Mouse (Mus musculus) midbrain, embryonic 15.5 days (tissue): ENCODE measurements around the gene Frmd6. TPM values are rescaled to one million over a fixed set of nuclear protein-coding genes. Genes with fewer than 3 reads are reported as not detected.

Experiments used
- ATAC-seq: fragments of 200-750 bp; cut with Nextera tagmentation; replicated peaks from 2 replicates; pipeline ENCODE4 v1.8.0; 2017; ENCODE audit warnings: moderate TSS enrichment
- H3K27ac ChIP-seq: fragments of 300-500 bp; sonication (generic); 2 replicates; pipeline ENCODE4 v1.5.1; 2015; ENCODE audit warnings: mild to moderate bottlenecking, inconsistent platforms
- H3K27me3 ChIP-seq: fragments of 300-500 bp; sonication (generic); replicated peaks from 2 replicates; pipeline ENCODE4 v1.6.1; 2015; ENCODE audit warnings: inconsistent platforms
- H3K36me3 ChIP-seq: fragments of 300-500 bp; sonication (generic); replicated peaks from 2 replicates; pipeline ENCODE4 v1.6.1; 2015; ENCODE audit warnings: inconsistent platforms
- H3K4me1 ChIP-seq: fragments of 300-500 bp; sonication (generic); 2 replicates; pipeline ENCODE4 v1.6.1; 2015; ENCODE audit warnings: inconsistent platforms
- H3K4me2 ChIP-seq: fragments of 300-500 bp; sonication (generic); 2 replicates; pipeline ENCODE4 v1.6.1; 2015; ENCODE audit warnings: inconsistent platforms, mild to moderate bottlenecking, moderate library complexity
- H3K4me3 ChIP-seq: fragments of 300-500 bp; sonication (generic); 2 replicates; pipeline ENCODE4 v1.5.1; 2015; ENCODE audit warnings: mild to moderate bottlenecking, inconsistent platforms
- H3K9ac ChIP-seq: fragments of 300-500 bp; sonication (generic); 2 replicates; pipeline ENCODE4 v1.6.1; 2015; ENCODE audit warnings: mild to moderate bottlenecking, inconsistent platforms
- H3K9me3 ChIP-seq: fragments of 300-500 bp; sonication (generic); 2 replicates; pipeline ENCODE4 v1.6.1; 2016; ENCODE audit warnings: inconsistent platforms
- WGBS: fragments of 180-500 bp; shearing (Covaris S2); methylation state at CpG from one replicate; pipeline ENCODE4 v1.1.7; 2015; ENCODE audit warnings: mixed read lengths; 5-methylcytosine and 5-hydroxymethylcytosine counted together
- polyA plus RNA-seq: library from polyadenylated mRNA; unstranded; fragments of >200 nt; fragmentation: Nextera tagmentation; extraction: Ambion mirVana; gene quantifications from 2 replicates; pipeline ENCODE4 v1.2.1, GENCODE M21; 2015

Gene Frmd6
- polyA plus RNA-seq, 1 experiment from 2014 or later: 9.7 TPM

- ATAC-seq: no peak
These were observed 89.1 kb downstream of the Frmd6 start for GRCm38 (mm10) chr12:70914387-70914786.

GRCm38 (mm10) chr12:70929781-70930180, 104.5 kb downstream of the Frmd6 start:
- no peak overlapping the region for H3K9ac ChIP-seq
- no peak for ATAC-seq
- no peak overlapping the region for H3K4me2 ChIP-seq
- H3K4me1 ChIP-seq: no peaks in the 10 kb centered on the region
- no peaks in the 10 kb centered on the region for H3K27me3 ChIP-seq
- H3K27ac ChIP-seq: no peak overlapping the region
- no peak overlapping the region for H3K4me3 ChIP-seq
- H3K9me3 ChIP-seq: no peaks in the 10 kb centered on the region
- H3K36me3 ChIP-seq: no peaks in the 10 kb centered on the region
- WGBS: 84% methylated on average over 4 of the region's 4 CpGs

More at GRCm38 (mm10) chr12:70914387-70914786, 89.1 kb downstream of the Frmd6 start:
- Histone ChIP-seq H3K36me3 (no peaks in the 10 kb centered on the region), H3K9me3 (no peaks in the 10 kb centered on the region), H3K27ac (no peak overlapping the region), H3K9ac (no peak overlapping the region), H3K4me3 (no peak overlapping the region), H3K27me3 (no peaks in the 10 kb centered on the region), H3K4me2 (no peak overlapping the region), H3K4me1 (peaks cover 12% of the 10 kb centered on the region; the same call in 1 of the 2 replicates)
- WGBS: 53% methylated on average over 11 of the region's 11 CpGs

DNA sequence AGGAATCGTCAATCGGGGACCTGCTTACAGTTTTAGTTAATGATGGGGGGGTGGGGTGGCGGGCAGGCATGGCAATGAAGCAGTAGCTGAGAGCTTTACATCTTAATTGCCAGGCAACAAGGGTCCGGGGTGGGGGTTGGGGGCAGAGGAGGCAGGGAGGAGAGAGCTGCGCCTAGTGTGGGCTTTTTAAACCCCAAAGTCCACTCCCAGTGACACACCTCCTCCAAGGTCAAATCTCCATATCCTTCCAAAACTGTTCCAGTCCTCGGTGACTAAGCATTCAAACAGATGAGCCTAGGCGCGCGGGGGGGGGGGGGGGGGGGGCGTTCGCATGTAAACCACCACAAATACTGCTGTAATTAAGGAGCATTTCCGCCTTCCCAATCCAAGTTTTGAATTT, 111.8 kb downstream of the Frmd6 start:
- no peaks in the 10 kb centered on the region for H3K27me3 ChIP-seq
- peak overlapping the region; percentile 61 for H3K4me2 ChIP-seq
- H3K27ac ChIP-seq: peak overlapping the region; percentile 86
- ATAC-seq: peak; percentile 38
- peak overlapping the region; percentile 85 for H3K9ac ChIP-seq
- H3K9me3 ChIP-seq: no peaks in the 10 kb centered on the region
- peak overlapping the region; percentile 83 for H3K4me3 ChIP-seq
- peaks cover 12% of the 10 kb centered on the region for H3K4me1 ChIP-seq
- WGBS: 19% methylated on average over 10 of the region's 12 CpGs
- 0 out of 2 replicates have a peak, but pooled peaks cover 2% of the 10 kb centered on the region for H3K36me3 ChIP-seq

DNA sequence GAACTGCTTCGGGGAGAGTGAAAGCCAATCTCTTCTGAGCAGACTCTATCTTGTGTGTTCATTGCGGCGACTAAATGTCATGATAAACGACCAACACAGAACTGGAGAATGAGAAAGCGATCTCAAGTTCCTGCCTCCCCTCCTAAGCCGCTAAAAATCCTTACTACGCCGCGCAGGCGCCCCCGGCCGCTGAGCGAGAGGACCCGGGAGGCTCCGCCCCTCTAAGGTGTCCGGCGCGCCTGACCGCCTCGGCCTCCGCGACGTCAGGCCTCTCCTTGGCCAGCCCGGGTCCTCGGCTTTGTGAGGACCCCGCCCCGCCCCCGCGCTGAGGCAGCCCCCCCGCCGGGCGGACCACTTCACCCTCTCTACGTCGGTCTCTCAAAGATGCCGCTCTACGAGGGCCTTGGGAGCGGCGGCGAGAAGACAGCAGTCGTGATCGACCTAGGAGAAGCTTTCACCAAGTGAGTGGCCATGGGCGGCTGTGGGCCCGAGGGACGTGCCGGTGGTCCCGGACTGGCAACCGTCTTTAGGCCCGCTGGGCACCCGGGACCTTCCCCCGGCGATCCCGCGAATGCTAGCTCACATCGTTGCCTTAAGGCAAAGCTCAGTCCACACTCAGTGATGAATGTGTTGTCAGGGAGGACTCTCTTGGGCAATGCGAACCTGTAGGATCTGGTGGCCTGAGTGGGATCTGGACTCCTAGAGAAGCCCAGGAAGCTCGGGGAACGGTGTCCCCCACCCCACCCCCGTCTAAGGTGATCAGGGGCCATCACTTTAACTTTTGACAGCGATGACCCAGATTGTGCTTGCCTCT, 112.5 kb downstream of the Frmd6 start, which contains the start of gene Actr10:
Actr10 (plus strand) TSS at position 287 of the 814 bp plus-strand sequence.
- peak within 1 kb of the TSS; percentile 85 for H3K9ac ChIP-seq
- 0 out of 2 replicates have a peak, but pooled peaks cover 6% of the 10 kb centered on the region for H3K36me3 ChIP-seq
- peak within 1 kb of the TSS; percentile 83 for H3K4me3 ChIP-seq
- no peaks in the 10 kb centered on the region for H3K9me3 ChIP-seq
- WGBS: 1% methylated on average over 56 of the region's 59 CpGs
- peak within 1 kb of the TSS; percentile 61 for H3K4me2 ChIP-seq
- no peaks in the 10 kb centered on the region for H3K27me3 ChIP-seq
- H3K4me1 ChIP-seq: peaks cover 12% of the 10 kb centered on the region
- H3K27ac ChIP-seq: peak within 1 kb of the TSS; percentile 86
- ATAC-seq: peak; percentile 99

GRCm38 (mm10) chr12:70940806-70941205, 115.5 kb downstream of the Frmd6 start:
- H3K4me1 ChIP-seq: peaks cover 12% of the 10 kb centered on the region
- no peak overlapping the region for H3K4me2 ChIP-seq
- H3K27ac ChIP-seq: no peak overlapping the region
- H3K9me3 ChIP-seq: no peaks in the 10 kb centered on the region
- ATAC-seq: no peak
- peaks cover 18% of the 10 kb centered on the region; the same call in 1 of the 2 replicates for H3K36me3 ChIP-seq
- no peak overlapping the region for H3K9ac ChIP-seq
- H3K4me3 ChIP-seq: no peak overlapping the region
- 97% methylated on average over 7 of the region's 7 CpGs for WGBS
- H3K27me3 ChIP-seq: no peaks in the 10 kb centered on the region

- Histone ChIP-seq H3K4me2 (no peak overlapping the region), H3K4me3 (no peak overlapping the region), H3K27me3 (no peaks in the 10 kb centered on the region), H3K9me3 (no peaks in the 10 kb centered on the region), H3K27ac (no peak overlapping the region), H3K36me3 (peaks cover 29% of the 10 kb centered on the region), H3K4me1 (peaks cover 3% of the 10 kb centered on the region), H3K9ac (no peak overlapping the region)
- ATAC-seq: no peak
- 99% methylated on average over 5 of the region's 5 CpGs for WGBS
These were observed 118.9 kb downstream of the Frmd6 start for GRCm38 (mm10) chr12:70944181-70944580.

DNA sequence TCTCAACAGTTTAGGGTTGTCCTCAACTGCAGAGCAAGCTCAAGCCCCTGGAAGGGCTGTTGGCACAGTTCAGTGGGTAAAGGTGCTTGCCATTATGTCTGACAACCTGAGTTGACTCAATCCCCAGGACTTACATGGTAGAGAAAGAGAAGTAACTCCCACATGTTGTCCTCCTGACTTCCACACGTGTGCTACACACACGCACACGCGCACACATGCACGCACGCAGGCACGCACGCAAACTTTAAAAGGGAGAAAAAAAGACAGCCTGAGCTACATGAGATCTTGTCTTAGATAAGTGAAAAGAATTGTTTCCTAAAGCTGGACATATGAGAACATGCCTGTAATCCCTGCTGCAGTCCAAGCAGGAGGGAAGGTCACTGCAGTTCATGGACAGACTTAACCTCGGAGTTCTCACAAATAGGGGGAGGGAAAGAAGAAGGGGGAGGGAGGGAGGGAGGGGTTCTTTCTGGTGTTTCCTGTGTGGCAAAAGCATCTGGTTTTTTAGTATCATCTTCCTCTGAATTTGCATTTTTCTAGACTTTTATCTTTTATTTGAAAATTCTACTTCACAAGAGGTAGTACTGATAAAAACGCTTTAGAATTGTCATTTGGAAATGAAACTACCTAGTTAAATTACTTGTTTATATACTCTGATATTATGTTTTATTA, 121.4 kb downstream of the Frmd6 start:
- Histone ChIP-seq H3K4me2 (no peak overlapping the region), H3K4me1 (no peaks in the 10 kb centered on the region), H3K36me3 (peaks cover 32% of the 10 kb centered on the region), H3K4me3 (no peak overlapping the region), H3K9ac (no peak overlapping the region), H3K27ac (no peak overlapping the region), H3K9me3 (no peaks in the 10 kb centered on the region), H3K27me3 (no peaks in the 10 kb centered on the region)
- ATAC-seq: no peak
- WGBS: 92% methylated on average over 10 of the region's 10 CpGs

Other genes with a start within 250 kb of the Frmd6 start
- 180 and 195 TPM in 2 replicates for gene Actr10, start 112.3 kb downstream of the Frmd6 start, polyA plus RNA-seq
- 495 and 513 TPM in 2 replicates for gene Psma3, start 149.1 kb downstream of the Frmd6 start, polyA plus RNA-seq
- gene Arid4a, start 190.5 kb downstream of the Frmd6 start, polyA plus RNA-seq: 43.9 and 45.3 TPM in 2 replicates